Mouse (Mus musculus): Measurements from ENCODE around the gene Slc48a1. TPM values are rescaled to one million over a fixed set of nuclear protein-coding genes. Genes with fewer than 3 reads are reported as not detected.

The Slc48a1 gene
- total and polyA plus RNA-seq, 2 experiments from 2014 or later, result 78.8 to 152 TPM

GRCm38 (mm10) chr15:97837491-97838061, 59.3 kb downstream of the Slc48a1 start:
- DNase-seq (ENCODE audit: low spot score), result peak; percentile 66
- no peaks in the 10 kb centered on the region for H3K36me3 ChIP-seq (ENCODE audit: insufficient read depth, low read length)
- WGBS, result 25% methylated on average over 8 of the region's 8 CpGs
- no peak for TF ChIP-seq CTCF (IDR thresholded peaks at IDR 0.05)
- no peaks in the 10 kb centered on the region for H3K9me3 ChIP-seq (ENCODE audit: low read length)
- no peak overlapping the region for H3K27ac ChIP-seq (ENCODE audit: low read depth, low read length)
- no peak overlapping the region for H3K9ac ChIP-seq (replicated peaks; ENCODE audit: low read length, poor library complexity, severe bottlenecking)
- no peaks in the 10 kb centered on the region for H3K27me3 ChIP-seq (ENCODE audit: insufficient read depth, low read length)
- no peak overlapping the region for H3K4me3 ChIP-seq (ENCODE audit: low read depth, low read length)
- H3K4me1 ChIP-seq (ENCODE audit: insufficient read depth, low read length), result peaks cover 4% of the 10 kb centered on the region; the same call in 1 of the 2 replicates
- H3K4me2 ChIP-seq (ENCODE audit: low read depth, low read length, poor library complexity, severe bottlenecking), result no peak overlapping the region
- ATAC-seq (ENCODE audit: low FRiP score), result peak; percentile 34; the same call in 1 of the 2 replicates

GRCm38 (mm10) chr15:97838395-97838794, 60.1 kb downstream of the Slc48a1 start:
- no peak overlapping the region for H3K27ac ChIP-seq (ENCODE audit: low read depth, low read length)
- H3K36me3 ChIP-seq (ENCODE audit: insufficient read depth, low read length), result no peaks in the 10 kb centered on the region
- H3K4me2 ChIP-seq (ENCODE audit: low read depth, low read length, poor library complexity, severe bottlenecking), result no peak overlapping the region
- ATAC-seq (ENCODE audit: low FRiP score) (no peak), DNase-seq (ENCODE audit: low spot score) (peak; percentile 69)
- H3K9me3 ChIP-seq (ENCODE audit: low read length), result no peaks in the 10 kb centered on the region
- WGBS, result 81% methylated on average over 4 of the region's 4 CpGs
- no peak for TF ChIP-seq CTCF (IDR thresholded peaks at IDR 0.05)
- no peaks in the 10 kb centered on the region for H3K27me3 ChIP-seq (ENCODE audit: insufficient read depth, low read length)
- no peak overlapping the region for H3K9ac ChIP-seq (replicated peaks; ENCODE audit: low read length, poor library complexity, severe bottlenecking)
- H3K4me3 ChIP-seq (ENCODE audit: low read depth, low read length), result no peak overlapping the region
- no peaks in the 10 kb centered on the region; the same call in 1 of the 2 replicates for H3K4me1 ChIP-seq (ENCODE audit: insufficient read depth, low read length)

- 93% methylated on average over 2 of the region's 2 CpGs for WGBS
Measured at GRCm38 (mm10) chr15:97839012-97839411, 60.7 kb downstream of the Slc48a1 start.

GRCm38 (mm10) chr15:97839473-97839872, 61.2 kb downstream of the Slc48a1 start:
- no peak for ATAC-seq (ENCODE audit: low FRiP score)
- Histone ChIP-seq H3K9ac (replicated peaks; ENCODE audit: low read length, poor library complexity, severe bottlenecking) (no peak overlapping the region), H3K4me3 (ENCODE audit: low read depth, low read length) (no peak overlapping the region), H3K27me3 (ENCODE audit: insufficient read depth, low read length) (no peaks in the 10 kb centered on the region), H3K9me3 (ENCODE audit: low read length) (no peaks in the 10 kb centered on the region), H3K4me2 (ENCODE audit: low read depth, low read length, poor library complexity, severe bottlenecking) (no peak overlapping the region), H3K27ac (ENCODE audit: low read depth, low read length) (no peak overlapping the region), H3K36me3 (ENCODE audit: insufficient read depth, low read length) (no peaks in the 10 kb centered on the region), H3K4me1 (ENCODE audit: insufficient read depth, low read length) (no peaks in the 10 kb centered on the region; the same call in 1 of the 2 replicates)
- TF ChIP-seq CTCF (IDR thresholded peaks at IDR 0.05), result no peak
- no peak for DNase-seq (ENCODE audit: low spot score)
- 77% methylated on average over 4 of the region's 4 CpGs for WGBS

More at GRCm38 (mm10) chr15:97839012-97839411, 60.7 kb downstream of the Slc48a1 start:
- Histone ChIP-seq H3K4me1 (ENCODE audit: insufficient read depth, low read length) (no peaks in the 10 kb centered on the region; the same call in 1 of the 2 replicates), H3K9me3 (ENCODE audit: low read length) (no peaks in the 10 kb centered on the region), H3K27me3 (ENCODE audit: insufficient read depth, low read length) (no peaks in the 10 kb centered on the region), H3K27ac (ENCODE audit: low read depth, low read length) (no peak overlapping the region), H3K36me3 (ENCODE audit: insufficient read depth, low read length) (no peaks in the 10 kb centered on the region), H3K4me3 (ENCODE audit: low read depth, low read length) (no peak overlapping the region), H3K9ac (replicated peaks; ENCODE audit: low read length, poor library complexity, severe bottlenecking) (no peak overlapping the region), H3K4me2 (ENCODE audit: low read depth, low read length, poor library complexity, severe bottlenecking) (no peak overlapping the region)
- TF ChIP-seq CTCF (IDR thresholded peaks at IDR 0.05), result no peak
- ATAC-seq (ENCODE audit: low FRiP score), result no peak
- no peak for DNase-seq (ENCODE audit: low spot score)

GRCm38 (mm10) chr15:97839991-97840455, 61.7 kb downstream of the Slc48a1 start:
- no peak for TF ChIP-seq CTCF (IDR thresholded peaks at IDR 0.05)
- ATAC-seq (ENCODE audit: low FRiP score), result no peak

GRCm38 (mm10) chr15:97840781-97841180, 62.5 kb downstream of the Slc48a1 start:
- no peak overlapping the region for H3K9ac ChIP-seq (replicated peaks; ENCODE audit: low read length, poor library complexity, severe bottlenecking)
- DNase-seq (ENCODE audit: low spot score), result no peak
- no peaks in the 10 kb centered on the region for H3K36me3 ChIP-seq (ENCODE audit: insufficient read depth, low read length)
- no peak overlapping the region for H3K27ac ChIP-seq (ENCODE audit: low read depth, low read length)
- no peaks in the 10 kb centered on the region for H3K9me3 ChIP-seq (ENCODE audit: low read length)
- peak; percentile 58 for TF ChIP-seq CTCF (IDR thresholded peaks at IDR 0.05)
- no peak overlapping the region for H3K4me2 ChIP-seq (ENCODE audit: low read depth, low read length, poor library complexity, severe bottlenecking)
- H3K4me1 ChIP-seq (ENCODE audit: insufficient read depth, low read length), result no peaks in the 10 kb centered on the region; the same call in 1 of the 2 replicates
- H3K4me3 ChIP-seq (ENCODE audit: low read depth, low read length), result no peak overlapping the region
- H3K27me3 ChIP-seq (ENCODE audit: insufficient read depth, low read length), result no peaks in the 10 kb centered on the region
- no peak for ATAC-seq (ENCODE audit: low FRiP score)
- WGBS, result 83% methylated on average over 1 of the region's 1 CpGs

More at GRCm38 (mm10) chr15:97839991-97840455, 61.7 kb downstream of the Slc48a1 start:
- H3K36me3 ChIP-seq (ENCODE audit: insufficient read depth, low read length), result no peaks in the 10 kb centered on the region
- no peaks in the 10 kb centered on the region for H3K27me3 ChIP-seq (ENCODE audit: insufficient read depth, low read length)
- WGBS, result 50% methylated on average over 3 of the region's 3 CpGs
- no peak overlapping the region for H3K9ac ChIP-seq (replicated peaks; ENCODE audit: low read length, poor library complexity, severe bottlenecking)
- no peak overlapping the region for H3K27ac ChIP-seq (ENCODE audit: low read depth, low read length)
- H3K9me3 ChIP-seq (ENCODE audit: low read length), result no peaks in the 10 kb centered on the region
- H3K4me2 ChIP-seq (ENCODE audit: low read depth, low read length, poor library complexity, severe bottlenecking), result no peak overlapping the region
- no peak overlapping the region for H3K4me3 ChIP-seq (ENCODE audit: low read depth, low read length)
- no peaks in the 10 kb centered on the region; the same call in 1 of the 2 replicates for H3K4me1 ChIP-seq (ENCODE audit: insufficient read depth, low read length)
- DNase-seq (ENCODE audit: low spot score), result peak; percentile 58
